ENCODE assay signal across 12 mouse cellular contexts in genomic region chr2:26202849-26203475, GRCm38 (mm10). TPM values are rescaled to one million over a fixed set of nuclear protein-coding genes. Genes with fewer than 3 reads are reported as not detected.
A peak's percentile ranks its signal among the peaks of the same experiment; 100 is the strongest.
DNase-seq lines count a peak whose midpoint lies in the region; ATAC-seq lines count a peak whose summit lies in the region.
"Had no signal": no experiment of that assay in that cellular context is flagged by ENCODE, and none has a peak within 500 bp of the region (broad histone marks: within the 10 kb centered on the region; RNA-seq: fewer than 3 reads in every experiment).

No protein-coding gene starts in this region.

- H3K36me3 ChIP-seq in heart, embryonic 12.5 days = no peaks in the 10 kb centered on the region
- no peaks in the 10 kb centered on the region for H3K36me3 ChIP-seq in forebrain, embryonic 14.5 days (ENCODE audit: control insufficient read depth, insufficient read depth, low read length)
- no peaks in the 10 kb centered on the region for H3K36me3 ChIP-seq in midbrain, embryonic 13.5 days

- no peak overlapping the region for H3K4me3 ChIP-seq in heart, embryonic 12.5 days
- no peak overlapping the region for H3K4me3 ChIP-seq in forebrain, embryonic 14.5 days (ENCODE audit: low read depth, low read length)
- H3K4me3 ChIP-seq in midbrain, embryonic 13.5 days (replicated peaks) = peak overlapping the region; percentile 20; the same call in 1 of the 2 replicates

- intact Hi-C loops in heart, postnatal 14 days (cut with DNase I) = no loop called here

- no peak for ATAC-seq in heart, embryonic 12.5 days (ENCODE audit: insufficient number of reproducible peaks, low FRiP score)
- ATAC-seq in forebrain, embryonic 14.5 days = no peak
- no peak for ATAC-seq in midbrain, embryonic 13.5 days
- ATAC-seq in megakaryocyte progenitor cell, adult 5-6 weeks (replicated peaks; ENCODE audit: poor library complexity) = no peak
- ATAC-seq: lung, postnatal 0 days had no signal

- peaks cover 26% of the 10 kb centered on the region for H3K4me1 ChIP-seq in heart, embryonic 12.5 days (replicated peaks)
- peaks cover 18% of the 10 kb centered on the region for H3K4me1 ChIP-seq in forebrain, embryonic 14.5 days (ENCODE audit: control insufficient read depth, insufficient read depth, low read length)
- H3K4me1 ChIP-seq in midbrain, embryonic 13.5 days (replicated peaks) = peaks cover 46% of the 10 kb centered on the region

- no peaks in the 10 kb centered on the region for H3K9me3 ChIP-seq in heart, embryonic 12.5 days (replicated peaks)
- H3K9me3 ChIP-seq in forebrain, embryonic 14.5 days (replicated peaks; ENCODE audit: control insufficient read depth, low read length) = no peaks in the 10 kb centered on the region
- H3K9me3 ChIP-seq in midbrain, embryonic 13.5 days = no peaks in the 10 kb centered on the region

- H3K9ac ChIP-seq in heart, embryonic 12.5 days = no peak overlapping the region
- no peak overlapping the region for H3K9ac ChIP-seq in forebrain, embryonic 14.5 days (ENCODE audit: low read length)
- H3K9ac ChIP-seq in midbrain, embryonic 13.5 days (replicated peaks) = no peak overlapping the region

- H3K27me3 ChIP-seq in heart, embryonic 12.5 days (replicated peaks) = peaks cover 100% of the 10 kb centered on the region
- H3K27me3 ChIP-seq in forebrain, embryonic 14.5 days (replicated peaks; ENCODE audit: control insufficient read depth, insufficient read depth, low read length) = peaks cover 97% of the 10 kb centered on the region
- peaks cover 100% of the 10 kb centered on the region for H3K27me3 ChIP-seq in midbrain, embryonic 13.5 days

- 2% methylated on average over 36 of the region's 36 CpGs for WGBS in heart, embryonic 12.5 days
- 1% methylated on average over 36 of the region's 36 CpGs for WGBS in forebrain, embryonic 14.5 days
- WGBS in midbrain, embryonic 13.5 days = under 1% methylated on average over 36 of the region's 36 CpGs

- 0 out of 2 replicates have a peak overlapping the region, but pooled peaks have one; percentile 8 for H3K4me2 ChIP-seq in heart, embryonic 12.5 days
- H3K4me2 ChIP-seq in forebrain, embryonic 14.5 days (ENCODE audit: low read length) = no peak overlapping the region
- H3K4me2 ChIP-seq in midbrain, embryonic 13.5 days (replicated peaks) = peak overlapping the region; percentile 45; the same call in 1 of the 2 replicates

- no peak for DNase-seq in heart, adult 18-20 months
- peak; percentile 68 for DNase-seq in ZHBTc4 (ENCODE audit: low read depth, low spot score)
- DNase-seq in forebrain, embryonic 14.5 days (ENCODE audit: low spot score) = peak; percentile 21
- DNase-seq in ovary, postnatal 10 days (ENCODE audit: low spot score) = no peak
- no peak for DNase-seq in heart, postnatal 14 days
- DNase-seq: cerebellum, adult 11 months; gastrocnemius, postnatal 14 days had no signal

- H3K27ac ChIP-seq in heart, embryonic 12.5 days (ENCODE audit: poor library complexity, severe bottlenecking) = no peak overlapping the region
- no peak overlapping the region for H3K27ac ChIP-seq in forebrain, embryonic 14.5 days (ENCODE audit: low read depth, low read length)
- no peak overlapping the region for H3K27ac ChIP-seq in midbrain, embryonic 13.5 days

RNA-seq across cellular contexts. Expression of gene Lhx3, which starts 5.1 kb away (rescaled TPM):
- polyA plus RNA-seq in heart, embryonic 12.5 days (2016; fragmentation: Nextera tagmentation; extraction: Ambion mirVana) = not detected in 2 replicates
- total RNA-seq in heart, adult 18-20 months (2021) = not detected
- polyA plus RNA-seq in forebrain, embryonic 14.5 days (2014; fragmentation: Nextera tagmentation; extraction: Ambion mirVana) = not detected in 2 replicates
- 0.17 TPM in 1 of 2 replicates, not detected in the other for polyA plus RNA-seq in midbrain, embryonic 13.5 days (2015; fragmentation: Nextera tagmentation; extraction: Ambion mirVana)
- not detected in 2 replicates for total RNA-seq in megakaryocyte progenitor cell, adult 5-6 weeks (2015)
- total RNA-seq in megakaryocyte progenitor cell, adult 5-6 weeks (2017) = not detected in 2 replicates
- not detected for total RNA-seq in heart, postnatal 14 days (2021)
- total RNA-seq: gastrocnemius, postnatal 14 days had no signal
- polyA plus RNA-seq: lung, postnatal 0 days; spleen, adult 2 months had no signal

RNA-seq across cellular contexts. Expression of gene Qsox2, which starts 34.4 kb away (rescaled TPM):
- polyA plus RNA-seq in heart, embryonic 12.5 days (2016; fragmentation: Nextera tagmentation; extraction: Ambion mirVana) = 15.6 and 15.9 TPM in 2 replicates
- 10 to 100 TPM; 13.8 TPM for total RNA-seq in heart, adult 18-20 months (2021)
- polyA plus RNA-seq in forebrain, embryonic 14.5 days (2014; fragmentation: Nextera tagmentation; extraction: Ambion mirVana) = 10.6 and 12.2 TPM in 2 replicates
- polyA plus RNA-seq in midbrain, embryonic 13.5 days (2015; fragmentation: Nextera tagmentation; extraction: Ambion mirVana) = 15.4 and 15.7 TPM in 2 replicates
- total RNA-seq in megakaryocyte progenitor cell, adult 5-6 weeks (2015) = 6.9 and 10.3 TPM in 2 replicates
- 5.3 and 5.9 TPM in 2 replicates for total RNA-seq in megakaryocyte progenitor cell, adult 5-6 weeks (2017)
- 10 to 100 TPM; 13.8 to 16.1 TPM for total RNA-seq in heart, postnatal 14 days (2021)

Comparison
In these comparisons a context has a peak if more than half of its experiments do, and no peak if none do; other contexts are left out.
1. DNase-seq: peak in ZHBTc4 (single experiment) and forebrain, embryonic 14.5 days (single experiment); none in heart, adult 18-20 months (0 of 2), ovary, postnatal 10 days (single experiment) and heart, postnatal 14 days (0 of 2).